Mouse (Mus musculus): Measurements from ENCODE around the gene Polr2h. TPM values are rescaled to one million over a fixed set of nuclear protein-coding genes. Genes with fewer than 3 reads are reported as not detected.

Gene Polr2h
- polyA plus RNA-seq, 2 experiments from 2014 or later = 59.3 to 62.4 TPM

GRCm38 (mm10) chr16:20701729-20702521 lies 15.5 kb upstream of the Polr2h start:
- no peak for ATAC-seq

- ATAC-seq = peak; percentile 54
These were observed 15.0 kb upstream of the Polr2h start for GRCm38 (mm10) chr16:20702522-20702893.

- no peak for ATAC-seq
These were observed 14.4 kb upstream of the Polr2h start for GRCm38 (mm10) chr16:20703071-20703470.

GRCm38 (mm10) chr16:20703699-20704400 lies 13.6 kb upstream of the Polr2h start:
- no peak for ATAC-seq

- ATAC-seq = no peak
These were observed 11.7 kb upstream of the Polr2h start for GRCm38 (mm10) chr16:20705786-20706185.

GRCm38 (mm10) chr16:20706407-20707055 lies 10.9 kb upstream of the Polr2h start:
- ATAC-seq = no peak

GRCm38 (mm10) chr16:20708220-20708938 lies 9.1 kb upstream of the Polr2h start:
- ATAC-seq = no peak

- ATAC-seq = no peak
These were observed 8.3 kb upstream of the Polr2h start for GRCm38 (mm10) chr16:20708939-20709734.

GRCm38 (mm10) chr16:20710370-20710769 lies 7.1 kb upstream of the Polr2h start:
- ATAC-seq = no peak

- no peak for ATAC-seq
These were observed 6.7 kb upstream of the Polr2h start for GRCm38 (mm10) chr16:20710810-20711209.

- no peak for ATAC-seq
These were observed 5.3 kb upstream of the Polr2h start for GRCm38 (mm10) chr16:20712190-20712589.

- ATAC-seq = no peak
These were observed 4.6 kb upstream of the Polr2h start for GRCm38 (mm10) chr16:20712889-20713288.

GRCm38 (mm10) chr16:20714307-20715080 lies 3.0 kb upstream of the Polr2h start:
- ATAC-seq = no peak

GRCm38 (mm10) chr16:20715161-20715560 lies 2.3 kb upstream of the Polr2h start:
- ATAC-seq = no peak

- ATAC-seq = no peak
These were observed 1.9 kb upstream of the Polr2h start for GRCm38 (mm10) chr16:20715566-20715965.

- ATAC-seq = peak; percentile 37
These were observed 1.3 kb upstream of the Polr2h start for GRCm38 (mm10) chr16:20715976-20716840.

GRCm38 (mm10) chr16:20716841-20717180 lies 654 bp upstream of the Polr2h start:
- no peak for ATAC-seq

GRCm38 (mm10) chr16:20717978-20718670 lies 659 bp downstream of the Polr2h start:
- no peak for ATAC-seq

- ATAC-seq = no peak
These were observed 4.3 kb downstream of the Polr2h start for GRCm38 (mm10) chr16:20721808-20722207.

- ATAC-seq = no peak
These were observed 5.3 kb downstream of the Polr2h start for GRCm38 (mm10) chr16:20722736-20723135.
